Mouse (Mus musculus): Measurements from ENCODE around the gene Sox6.
"Not testable (repeated sequence)": the region's sequence is repeated elsewhere in the genome, so short reads cannot be mapped to it uniquely, and the experiment has no call there.

Sox6 gene

DNA sequence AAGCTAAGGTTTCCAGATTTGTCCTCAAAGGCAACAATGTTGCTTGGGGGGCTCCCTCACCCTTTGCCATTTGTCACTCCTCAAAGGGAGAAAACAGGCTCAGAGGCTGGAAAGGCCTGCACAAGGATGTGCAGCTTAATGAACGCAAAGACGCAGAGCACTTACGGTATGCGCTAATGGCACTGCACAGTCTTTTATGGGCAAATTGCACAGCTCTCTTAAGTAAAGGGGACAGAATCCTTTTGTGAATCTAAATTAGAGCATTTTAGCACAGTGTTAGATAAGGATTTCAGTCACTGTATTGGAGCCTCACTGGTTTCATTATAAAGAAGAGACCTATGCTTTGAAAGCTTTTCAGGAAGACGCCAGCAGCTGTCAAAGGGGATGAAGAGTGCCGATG lies 375.2 kb downstream of the Sox6 start:
- no peak for DNase-seq (ENCODE audit: inconsistent ontology term)

DNA sequence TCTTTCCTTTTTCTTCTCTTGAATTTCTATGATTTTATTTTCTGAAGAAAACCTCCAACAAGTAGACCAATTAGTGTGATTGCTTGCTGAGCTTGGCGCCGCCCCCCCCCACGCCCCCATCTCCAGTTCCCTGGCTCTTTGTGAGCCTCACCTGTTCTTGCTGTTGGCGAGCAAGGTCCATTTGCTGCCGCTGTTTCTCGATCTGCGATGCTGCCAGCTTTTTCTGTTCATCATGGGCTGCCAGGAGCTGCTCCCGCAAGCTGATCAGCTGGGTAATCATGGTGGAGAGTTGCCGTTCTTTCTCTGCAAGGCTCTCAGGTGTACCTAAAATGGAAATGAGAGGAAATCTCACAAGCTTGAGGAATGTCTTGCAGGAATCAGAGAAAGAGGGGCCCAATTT lies 376.5 kb downstream of the Sox6 start:
- no peak for DNase-seq (ENCODE audit: inconsistent ontology term)

DNA sequence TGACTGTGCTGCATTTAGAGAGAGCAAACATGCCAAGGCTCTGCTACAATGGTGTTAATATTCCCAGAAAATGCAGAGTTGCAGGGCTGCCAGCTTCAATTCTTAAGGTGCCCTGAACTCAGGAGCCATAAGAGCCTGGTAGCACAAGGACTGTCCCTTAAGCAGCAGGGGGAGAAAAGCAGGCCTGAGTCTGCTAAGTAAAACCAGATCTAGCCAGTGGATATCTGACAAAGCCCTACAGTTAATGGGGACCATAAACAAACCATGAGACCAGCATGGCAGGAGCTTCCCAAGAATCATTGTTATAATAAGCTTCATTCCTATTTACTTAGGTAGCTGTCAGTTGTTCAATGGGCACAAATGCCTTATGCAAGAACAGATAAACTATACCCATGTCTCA lies 391.9 kb downstream of the Sox6 start:
- no peak for DNase-seq (ENCODE audit: inconsistent ontology term)

DNA sequence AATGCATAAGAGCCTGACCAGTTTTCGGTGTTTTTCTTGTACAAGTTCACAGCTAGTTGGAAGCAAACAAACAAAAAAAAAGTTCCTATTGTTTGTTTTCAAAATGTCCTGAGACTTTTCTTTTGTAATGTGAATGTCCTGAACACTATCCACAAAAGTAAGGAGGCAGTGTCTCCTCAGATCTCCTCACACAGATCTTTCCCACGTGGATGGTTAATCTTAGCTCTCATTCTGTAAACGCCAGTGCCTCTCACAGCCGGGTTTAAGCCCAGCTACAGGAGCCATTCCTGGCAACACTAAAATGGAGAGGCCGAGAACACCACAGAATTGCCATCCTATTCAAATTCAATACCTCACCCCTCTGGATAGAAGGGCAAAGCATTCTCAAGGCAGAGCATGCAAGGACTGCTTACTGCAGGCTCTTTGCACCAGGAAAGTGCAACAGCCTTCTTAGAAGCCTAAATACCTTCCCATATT lies 392.6 kb downstream of the Sox6 start:
- DNase-seq (ENCODE audit: inconsistent ontology term): no peak

DNA sequence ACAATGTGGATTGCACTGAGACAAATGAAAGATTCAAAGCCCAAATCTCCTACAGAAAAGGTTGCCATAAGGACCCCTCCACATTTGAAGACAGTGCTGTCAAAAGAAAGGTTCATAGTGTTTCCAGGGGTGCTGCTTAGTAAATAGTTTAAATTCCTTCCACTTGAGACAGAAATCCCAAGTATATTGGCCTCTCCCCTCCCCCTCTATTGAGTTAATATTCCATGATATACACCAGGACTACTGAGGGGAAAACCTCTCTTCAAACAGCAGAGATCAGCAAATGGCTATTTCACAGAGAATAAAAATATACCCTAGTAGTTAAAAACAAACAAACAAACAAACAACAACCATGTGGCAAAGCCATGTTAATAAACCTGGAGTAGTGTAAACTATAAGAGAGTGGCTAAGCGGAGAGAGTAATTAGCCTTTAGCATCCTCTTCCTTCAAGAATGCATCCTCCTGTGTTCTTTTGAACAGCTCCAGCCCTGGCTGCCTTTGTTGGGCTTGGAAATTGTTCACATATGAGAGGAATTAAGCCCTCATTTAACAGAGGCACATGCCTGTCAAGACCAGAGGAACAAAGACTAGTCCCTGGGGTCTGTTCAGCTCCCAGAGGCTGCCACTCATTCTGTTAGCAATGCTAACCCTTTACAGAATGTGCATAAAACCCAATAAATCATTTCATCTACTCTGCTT lies 393.2 kb downstream of the Sox6 start:
- DNase-seq (ENCODE audit: inconsistent ontology term): peak; percentile 55

DNA sequence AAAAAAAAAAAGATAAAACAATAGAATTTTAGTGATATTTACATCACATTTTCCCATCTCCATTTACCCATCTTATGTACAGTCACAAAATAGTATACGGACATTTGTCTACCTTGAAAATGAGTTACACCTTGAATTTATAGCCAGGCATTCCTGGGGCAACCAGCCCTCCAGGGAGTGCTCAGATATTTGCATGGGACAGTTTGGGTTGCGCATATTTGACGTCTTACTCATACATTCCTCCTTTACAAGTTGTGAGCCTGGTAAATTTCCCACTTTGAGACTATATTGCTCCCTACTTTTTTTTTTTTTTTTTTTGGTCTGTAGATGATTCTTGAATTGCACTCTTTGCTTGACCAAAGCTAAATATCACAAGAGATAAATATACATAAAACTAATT lies 407.9 kb downstream of the Sox6 start:
- peak; percentile 54 for DNase-seq (ENCODE audit: inconsistent ontology term)

DNA sequence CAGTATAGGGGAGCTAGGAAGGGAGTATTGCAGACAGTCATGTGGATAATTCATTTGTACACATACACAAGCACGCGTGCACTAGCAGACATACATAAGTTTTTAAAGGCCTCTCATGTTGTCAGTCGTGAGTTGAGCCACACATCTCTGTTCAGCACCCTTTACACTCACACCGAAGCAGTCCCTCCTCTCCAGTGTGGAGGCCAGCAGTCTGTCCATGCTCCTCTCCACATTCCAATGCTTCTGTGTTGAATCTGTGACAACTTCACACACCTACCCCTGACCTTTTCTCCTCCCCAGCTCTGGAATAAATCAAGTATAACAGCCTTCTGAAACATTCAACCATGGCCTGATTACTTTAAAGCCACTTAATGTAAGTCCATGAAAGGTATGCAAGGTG lies 408.3 kb downstream of the Sox6 start:
- no peak for DNase-seq (ENCODE audit: inconsistent ontology term)

DNA sequence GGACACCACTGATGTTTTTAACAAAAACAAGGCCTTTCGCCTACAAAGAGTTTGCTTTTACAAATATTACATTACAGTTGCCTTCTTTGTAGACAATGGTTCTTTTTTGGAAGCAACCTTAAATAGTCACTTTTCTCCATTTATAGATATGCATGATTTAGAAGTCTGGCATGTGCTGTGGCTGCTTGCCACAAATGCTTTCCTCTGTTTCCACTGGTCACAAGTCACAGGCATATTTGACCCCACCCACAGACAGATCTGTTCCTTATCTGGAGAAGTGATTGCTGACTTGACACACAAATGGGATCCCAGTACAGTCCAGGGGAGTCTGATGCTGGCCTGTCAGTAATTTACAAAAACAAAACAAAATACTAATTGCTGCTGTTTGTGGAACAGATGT lies 409.8 kb downstream of the Sox6 start:
- DNase-seq (ENCODE audit: inconsistent ontology term): peak; percentile 61

DNA sequence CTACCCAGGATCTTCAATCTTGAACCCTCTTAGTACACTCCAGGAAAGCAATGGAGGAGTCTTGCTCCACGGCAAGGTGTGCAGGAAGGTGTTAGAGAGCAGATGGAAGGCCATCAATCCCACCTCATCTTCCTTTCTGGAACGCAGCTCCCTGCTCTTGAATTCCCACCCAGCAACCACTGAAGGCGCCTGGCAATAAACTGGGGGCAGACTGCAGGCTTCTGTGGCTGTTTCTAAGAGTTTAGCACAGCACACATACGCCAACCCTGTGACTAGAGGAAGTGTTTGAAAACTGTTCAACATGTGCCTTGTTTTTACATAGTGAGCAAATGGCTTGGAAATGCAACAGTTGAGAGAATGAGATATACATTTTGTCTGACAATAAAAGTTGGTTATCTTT lies 412.6 kb downstream of the Sox6 start:
- no peak for DNase-seq (ENCODE audit: inconsistent ontology term)

DNA sequence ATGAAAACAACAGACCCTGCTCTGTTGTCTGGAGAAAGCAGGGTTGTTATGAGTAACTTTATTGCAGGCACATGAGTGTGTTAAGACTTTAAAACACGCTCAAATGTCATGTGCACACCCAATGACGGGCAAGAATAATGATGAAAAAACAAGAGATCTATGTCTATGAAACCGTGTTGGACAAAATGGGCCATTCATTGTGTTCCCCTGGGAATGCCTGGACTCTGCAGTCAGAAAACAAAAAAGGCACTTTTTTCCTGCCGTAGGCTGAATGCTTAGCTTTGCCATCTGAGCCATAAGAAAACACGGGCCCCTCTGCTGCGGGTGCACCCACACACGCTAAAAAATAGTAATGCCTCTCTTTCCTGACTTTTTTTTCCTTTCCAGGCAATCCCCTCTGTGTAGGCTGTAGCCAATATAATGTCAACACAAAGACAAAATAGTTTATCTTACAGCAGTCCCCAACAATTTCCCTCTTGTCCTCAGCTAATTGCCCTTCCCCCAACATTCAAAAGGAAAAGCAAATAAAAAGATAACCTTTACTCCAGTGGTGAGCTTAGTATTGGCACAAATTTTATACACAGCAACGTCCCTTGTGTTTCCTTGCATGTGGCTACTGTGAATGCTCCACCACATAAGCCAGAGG lies 413.6 kb downstream of the Sox6 start:
- DNase-seq (ENCODE audit: inconsistent ontology term): peak; percentile 38

DNA sequence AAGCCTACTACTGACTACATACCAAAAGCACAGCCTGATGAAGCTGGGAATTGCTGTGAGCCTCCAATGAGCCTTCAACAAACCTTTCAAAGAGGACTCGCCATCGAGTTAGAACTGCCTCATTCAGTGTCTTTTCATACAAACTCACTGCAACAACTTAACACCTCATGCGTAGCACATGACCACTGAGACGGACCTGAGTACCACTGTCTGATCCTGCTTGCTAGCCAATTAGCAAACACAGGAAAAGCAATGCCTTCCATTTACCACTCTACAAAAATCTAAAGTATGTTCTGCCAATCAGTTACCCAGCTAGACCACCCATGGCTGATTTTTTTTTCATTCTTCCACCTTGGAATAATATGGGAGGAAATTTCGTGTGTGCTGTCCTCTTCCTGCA lies 414.1 kb downstream of the Sox6 start:
- DNase-seq (ENCODE audit: inconsistent ontology term): no peak

DNA sequence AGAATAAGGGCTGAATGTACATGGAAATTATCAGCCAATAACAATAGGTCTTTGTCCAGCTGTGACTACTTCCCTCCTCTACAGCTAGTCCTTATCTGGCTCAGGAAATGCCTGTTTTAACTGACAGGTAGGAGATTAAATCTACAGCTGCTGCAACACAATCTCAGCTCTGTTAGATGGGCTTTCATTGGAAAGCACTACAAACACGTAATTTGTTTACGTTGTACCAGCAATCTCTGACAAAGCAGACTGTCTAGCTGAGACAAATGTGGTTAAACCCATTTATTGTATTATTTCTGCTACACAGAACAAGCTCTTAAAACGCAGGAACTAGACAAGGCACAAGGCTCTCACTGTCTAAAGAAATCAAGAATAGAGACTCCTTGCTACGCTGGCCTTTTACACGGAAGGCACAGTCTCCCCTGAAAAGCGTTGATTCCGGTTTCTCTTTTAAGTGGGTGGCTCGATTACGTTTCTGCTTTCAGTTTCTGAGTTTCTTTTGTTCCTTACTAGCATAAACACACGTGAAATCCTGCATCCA lies 422.8 kb downstream of the Sox6 start:
- peak; percentile 73 for DNase-seq (ENCODE audit: inconsistent ontology term)

DNA sequence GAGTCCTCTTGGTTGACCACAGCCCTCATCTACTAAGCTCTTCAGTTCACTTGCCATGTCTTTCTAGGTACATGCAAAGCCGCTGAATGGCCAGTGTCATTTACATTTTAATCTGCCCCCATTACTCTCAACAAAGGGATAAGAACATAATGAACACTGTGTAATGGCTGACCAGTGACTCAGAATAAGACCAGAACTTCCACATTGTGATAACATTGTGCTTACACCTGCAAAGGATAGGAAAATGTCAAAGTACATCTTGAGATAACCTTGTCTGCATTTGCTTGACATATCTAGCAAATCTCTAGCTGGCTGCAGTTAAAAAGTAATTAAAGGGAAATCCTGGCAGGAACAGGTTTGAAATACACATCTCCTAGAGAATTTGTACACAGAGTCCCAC lies 431.1 kb downstream of the Sox6 start:
- no peak for DNase-seq (ENCODE audit: inconsistent ontology term)

DNA sequence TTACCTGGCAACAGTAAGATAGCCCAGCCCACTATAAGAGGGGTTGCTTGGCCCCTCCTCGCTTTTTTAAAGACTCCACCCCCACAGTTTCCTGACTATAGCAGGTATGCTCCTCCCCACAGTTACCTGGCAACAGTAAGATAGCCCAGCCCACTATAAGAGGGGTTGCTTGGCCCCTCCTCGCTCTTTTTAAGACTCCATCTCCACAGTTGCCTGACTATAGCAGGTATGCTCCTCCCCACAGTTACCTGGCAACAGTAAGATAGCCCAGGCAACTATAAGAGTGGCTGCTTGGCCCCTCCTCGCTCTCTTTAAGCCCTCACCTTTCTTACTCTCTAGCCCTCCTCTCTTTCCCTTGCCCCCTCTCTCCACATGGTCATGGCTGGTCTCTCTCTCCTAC lies 432.5 kb downstream of the Sox6 start:
- DNase-seq (ENCODE audit: inconsistent ontology term): not testable (repeated sequence)

DNA sequence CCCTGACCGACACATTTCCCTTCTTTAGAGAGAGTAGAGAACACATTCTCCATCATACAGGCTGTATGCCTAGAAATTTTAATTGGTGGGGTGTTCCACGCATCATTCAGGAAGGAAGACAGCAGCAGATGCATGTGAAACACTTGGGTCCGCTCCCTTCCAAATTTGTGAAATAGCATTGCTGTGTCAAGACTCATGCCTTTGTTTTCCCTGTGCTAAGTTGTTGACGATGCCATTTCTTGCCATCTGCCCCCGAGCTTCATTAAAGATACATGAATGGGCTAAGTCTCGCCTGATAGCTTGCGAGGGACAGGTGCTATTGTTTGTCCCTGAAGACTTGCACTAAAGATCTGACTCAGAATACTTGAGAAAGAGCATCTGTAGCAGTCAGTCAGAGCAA lies 433.7 kb downstream of the Sox6 start:
- peak; percentile 48 for DNase-seq (ENCODE audit: inconsistent ontology term)

DNA sequence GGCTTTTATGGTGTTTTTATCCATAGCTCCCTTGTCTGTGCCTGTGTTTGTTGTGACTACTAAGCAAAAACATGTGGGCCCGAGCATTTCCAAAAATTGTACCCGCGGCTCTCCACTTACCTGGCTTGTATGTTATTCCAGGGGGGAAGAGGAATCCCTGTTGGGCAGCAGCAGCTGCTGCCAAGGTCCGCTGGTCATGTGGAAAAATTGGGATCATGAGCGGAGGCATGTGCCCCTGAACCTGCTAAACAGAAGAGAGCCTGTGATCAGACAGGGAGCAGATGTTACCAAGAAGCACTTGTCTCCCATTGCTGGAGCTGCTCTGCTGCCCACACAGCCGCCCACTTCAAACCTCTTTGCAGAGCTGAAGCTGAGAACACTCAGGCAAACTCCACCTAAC lies 441.2 kb downstream of the Sox6 start:
- DNase-seq (ENCODE audit: inconsistent ontology term): peak; percentile 37

DNA sequence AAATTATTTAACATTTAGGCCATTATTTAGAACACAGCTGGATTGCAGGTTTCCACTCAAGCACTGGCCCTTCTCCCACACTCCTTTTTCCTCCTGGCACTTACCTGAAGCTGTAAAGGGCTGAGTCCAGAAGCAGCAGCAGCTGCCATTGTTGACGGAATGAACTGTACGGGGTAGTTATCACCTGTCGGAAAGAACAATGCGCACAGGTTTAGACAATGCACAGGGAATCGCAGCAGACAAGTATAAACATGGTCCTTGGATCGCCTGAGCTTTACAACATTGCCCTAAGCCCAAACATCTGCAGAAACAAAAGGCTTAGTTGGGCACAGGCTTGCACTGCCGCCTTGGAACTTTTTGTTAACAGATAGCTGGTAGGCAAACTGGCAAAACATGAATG lies 458.1 kb downstream of the Sox6 start:
- no peak for DNase-seq (ENCODE audit: inconsistent ontology term)

DNA sequence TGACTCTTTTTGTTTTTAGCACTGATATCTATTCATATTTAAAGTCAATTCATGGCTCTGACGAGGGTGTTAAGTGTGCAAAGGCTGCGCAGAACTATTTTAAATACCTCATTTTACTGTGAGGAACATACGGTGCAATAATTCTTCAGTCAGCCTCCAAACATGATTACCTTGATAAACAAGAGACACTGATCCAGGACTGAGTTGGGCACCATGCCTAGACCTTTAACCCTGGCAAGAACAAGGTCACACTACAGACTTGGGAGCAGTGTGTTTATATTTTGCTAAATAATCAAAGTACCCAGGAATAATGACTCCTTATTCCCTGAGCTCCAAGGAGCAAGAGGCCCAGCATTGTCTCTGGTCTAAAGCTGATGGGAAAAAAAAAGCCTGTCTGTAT lies 458.8 kb downstream of the Sox6 start:
- DNase-seq (ENCODE audit: inconsistent ontology term): no peak

DNA sequence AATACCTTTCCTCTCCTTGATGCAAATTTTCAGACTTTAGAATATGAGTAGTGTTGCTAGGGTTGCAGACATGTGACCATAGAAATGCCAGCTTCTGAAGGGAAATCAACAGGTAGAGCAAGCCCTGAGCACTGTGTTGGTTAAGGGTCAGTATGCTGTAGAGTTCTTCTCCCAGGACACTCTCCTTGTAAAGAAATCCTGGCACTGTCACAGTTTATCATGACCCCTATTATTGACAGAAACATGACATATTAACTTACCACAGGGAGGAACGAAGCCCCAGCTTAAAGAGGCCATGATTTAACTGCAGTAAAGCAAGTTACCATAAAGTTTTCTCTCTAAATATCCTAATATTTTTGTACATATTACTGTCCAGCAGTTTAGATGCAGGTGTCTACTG lies 462.2 kb downstream of the Sox6 start:
- DNase-seq (ENCODE audit: inconsistent ontology term): no peak

DNA sequence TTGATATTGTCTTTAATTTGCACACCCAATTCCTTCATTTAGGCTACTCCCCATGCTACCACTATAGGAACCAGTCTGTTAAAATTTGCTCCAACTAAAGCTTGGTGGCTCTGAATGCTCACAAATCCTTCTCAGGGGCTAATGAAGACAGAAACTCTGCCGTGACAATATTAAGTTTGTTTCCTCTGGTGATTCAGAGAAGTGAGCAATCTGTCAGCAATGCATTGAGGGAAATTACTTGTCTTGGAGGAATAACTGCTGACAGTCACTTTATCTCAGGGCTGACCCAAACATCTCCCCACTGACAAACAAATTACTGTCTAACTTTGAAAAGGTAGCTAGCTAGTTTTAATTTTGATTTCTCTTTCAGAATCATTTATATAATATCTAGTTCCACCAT lies 463.8 kb downstream of the Sox6 start:
- DNase-seq (ENCODE audit: inconsistent ontology term): peak; percentile 80

DNA sequence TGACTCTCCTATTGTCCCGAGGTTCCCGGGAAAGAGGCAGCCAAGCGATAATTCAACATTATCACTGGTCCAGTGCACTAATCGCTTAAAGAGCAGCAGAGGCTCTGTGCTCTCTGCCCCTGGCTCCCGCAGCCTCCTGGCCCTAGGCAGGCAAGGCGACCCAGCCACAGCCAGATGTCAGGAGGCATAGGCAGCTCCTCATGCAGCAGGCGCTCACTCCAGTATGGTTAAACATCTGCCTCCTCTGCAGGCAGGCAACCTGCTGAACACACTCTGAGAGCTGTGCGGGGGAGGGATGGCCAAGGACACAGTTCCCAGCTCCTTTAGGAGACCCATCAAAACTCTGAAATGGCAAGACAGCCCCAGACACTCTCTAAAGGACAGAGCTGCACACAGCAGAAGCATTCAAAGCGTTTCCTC lies 469.8 kb downstream of the Sox6 start:
- peak; percentile 70 for DNase-seq (ENCODE audit: inconsistent ontology term)

DNA sequence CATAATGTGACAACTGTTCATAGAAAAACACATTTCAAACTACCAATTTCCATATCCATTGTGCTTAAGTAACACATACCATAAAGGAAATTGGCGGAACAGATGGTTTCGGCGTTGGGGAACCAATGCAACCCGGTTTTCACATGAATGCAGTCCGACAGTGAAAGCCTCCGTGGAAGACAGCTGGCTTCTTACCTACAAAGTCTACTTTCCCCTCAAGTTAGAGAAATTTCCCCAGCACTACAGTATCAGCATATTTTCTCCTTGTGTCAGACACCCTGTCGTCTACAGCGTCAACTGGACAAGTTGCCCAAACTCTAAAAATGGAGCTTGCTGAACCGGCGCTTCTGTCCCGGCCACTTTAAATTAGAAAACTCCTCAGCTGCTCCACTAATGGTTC lies 470.3 kb downstream of the Sox6 start:
- no peak for DNase-seq (ENCODE audit: inconsistent ontology term)

DNA sequence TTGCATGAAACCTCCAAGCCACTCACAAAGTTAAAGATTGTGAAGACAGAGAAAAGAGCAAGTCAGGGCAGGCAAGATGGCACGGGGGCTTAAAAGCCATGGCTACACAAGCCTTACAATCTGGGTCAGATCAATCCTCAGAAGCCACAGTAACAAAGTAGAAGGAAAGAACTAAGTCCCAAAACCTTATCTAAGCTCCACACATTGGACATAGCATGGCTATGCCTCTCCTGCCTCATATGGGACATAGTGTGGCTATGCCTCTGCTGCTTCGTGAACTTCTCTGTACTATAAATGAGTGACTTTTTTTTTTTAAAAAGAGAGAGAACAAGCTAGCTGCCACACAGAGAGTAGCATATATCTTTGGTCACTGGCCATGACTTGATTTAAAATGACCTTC lies 471.8 kb downstream of the Sox6 start:
- DNase-seq (ENCODE audit: inconsistent ontology term): no peak

Measured in Muller cell, postnatal 12 days (primary cell).